In the genomic region with DNA sequence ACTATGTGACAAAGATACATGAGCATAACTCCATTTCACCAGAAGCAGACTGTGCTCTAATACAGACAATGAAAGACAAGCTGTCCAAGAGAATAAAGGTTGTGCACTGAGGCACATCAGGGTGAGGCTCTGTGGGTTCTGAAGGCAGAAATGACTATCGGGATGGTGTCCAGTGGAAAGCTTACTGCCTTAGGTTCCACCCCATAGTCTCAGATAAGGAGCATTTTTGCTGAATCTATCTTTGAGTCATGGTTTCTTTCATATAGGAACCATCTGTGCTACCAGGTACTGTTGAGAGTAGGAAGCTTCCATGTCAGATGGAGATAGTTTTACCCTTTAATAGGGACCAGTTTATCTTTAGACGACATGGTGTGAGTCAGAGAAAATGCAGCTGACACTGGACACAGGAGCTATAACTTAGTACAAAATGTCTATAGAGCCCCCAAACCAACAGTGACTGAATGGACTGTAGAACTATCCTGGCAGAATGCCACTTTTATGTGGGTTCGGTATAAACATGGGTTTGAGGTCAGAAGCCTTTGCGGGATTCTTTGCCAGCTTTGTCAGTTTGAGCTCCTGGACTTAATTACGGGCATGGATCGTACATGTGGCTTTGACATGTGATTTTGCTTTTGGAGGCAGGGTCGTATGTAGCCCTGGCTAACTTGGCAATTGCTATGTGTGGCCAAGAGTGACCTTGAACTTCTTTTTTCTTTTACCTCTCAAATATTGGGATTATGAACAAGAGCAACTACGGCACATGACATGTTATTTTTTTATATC, we compare ENCODE assay signal across 34 mouse cellular contexts. TPM values are rescaled to one million over a fixed set of nuclear protein-coding genes. Genes with fewer than 3 reads are reported as not detected.
"Had no signal": no experiment of that assay in that cellular context is flagged by ENCODE, and none has a peak within 500 bp of the region (broad histone marks: within the 10 kb centered on the region; RNA-seq: fewer than 3 reads in every experiment).

No protein-coding gene starts in this region.

- H3K27me3 ChIP-seq: heart, embryonic 13.5 days; heart, embryonic 15.5 days; hindbrain, embryonic 13.5 days; hindbrain, embryonic 15.5 days; limb, embryonic 13.5 days; liver, embryonic 13.5 days; liver, embryonic 15.5 days had no signal

- H3K9me3 ChIP-seq: heart, embryonic 13.5 days; heart, embryonic 15.5 days; hindbrain, embryonic 15.5 days; liver, embryonic 15.5 days had no signal

- H3K9ac ChIP-seq: heart, embryonic 13.5 days; heart, embryonic 15.5 days; hindbrain, embryonic 13.5 days; hindbrain, embryonic 15.5 days; limb, embryonic 13.5 days; liver, embryonic 13.5 days; liver, embryonic 15.5 days had no signal

- H3K4me1 ChIP-seq: heart, embryonic 10.5 days; heart, embryonic 13.5 days; heart, embryonic 15.5 days; hindbrain, embryonic 13.5 days; hindbrain, embryonic 15.5 days; limb, embryonic 13.5 days; liver, embryonic 13.5 days; liver, embryonic 15.5 days had no signal

- H3K36me3 ChIP-seq: heart, embryonic 10.5 days; heart, embryonic 13.5 days; heart, embryonic 15.5 days; hindbrain, embryonic 13.5 days; hindbrain, embryonic 15.5 days; limb, embryonic 13.5 days; liver, embryonic 13.5 days; liver, embryonic 15.5 days had no signal

- H3K27ac ChIP-seq: heart, embryonic 10.5 days; heart, embryonic 13.5 days; heart, embryonic 15.5 days; hindbrain, embryonic 13.5 days; hindbrain, embryonic 15.5 days; hindbrain, postnatal 0 days; layer of hippocampus, adult 2 months; left cerebral cortex, adult 2 months; limb, embryonic 13.5 days; liver, embryonic 13.5 days; liver, embryonic 15.5 days had no signal

- DNase-seq: gastrocnemius, postnatal 14 days; gastrocnemius, postnatal 36 days; heart, adult 18-20 months; heart, postnatal 14 days; heart, postnatal 36 days; kidney, adult 11 months; kidney, adult 2 months; kidney, adult 9 months; kidney, postnatal 10 days; kidney, postnatal 25 days; kidney, postnatal 4 days; liver, embryonic 13.5 days had no signal

- H3K4me3 ChIP-seq: heart, embryonic 10.5 days; heart, embryonic 13.5 days; heart, embryonic 15.5 days; hindbrain, embryonic 13.5 days; hindbrain, embryonic 15.5 days; layer of hippocampus, adult 2 months; left cerebral cortex, adult 2 months; limb, embryonic 13.5 days; liver, embryonic 13.5 days; liver, embryonic 15.5 days had no signal

- H3K4me2 ChIP-seq: heart, embryonic 13.5 days; heart, embryonic 15.5 days; hindbrain, embryonic 13.5 days; hindbrain, embryonic 15.5 days; limb, embryonic 13.5 days; liver, embryonic 11.5 days; liver, embryonic 13.5 days; liver, embryonic 15.5 days had no signal

- ATAC-seq: hindbrain, postnatal 0 days; intestine, embryonic 16.5 days had no signal

RNA-seq across cellular contexts. Expression of a gene that starts 0.7 kb away (rescaled TPM):
- total RNA-seq: gastrocnemius, adult 18-20 months; gastrocnemius, adult 8-10 months; gastrocnemius, postnatal 36 days; heart, adult 18-20 months; heart, adult 8-10 months; heart, postnatal 14 days; heart, postnatal 36 days; hindbrain, postnatal 0 days; layer of hippocampus, adult 2 months; layer of hippocampus, postnatal 10 days; layer of hippocampus, postnatal 25 days; left cerebral cortex, adult 2 months; left cerebral cortex, postnatal 14 days; left cerebral cortex, postnatal 36 days had no signal
- polyA plus RNA-seq: hindbrain, embryonic 15.5 days; hindbrain, postnatal 0 days; intestine, embryonic 14.5 days; kidney, adult 2 months; kidney, embryonic 16.5 days had no signal

RNA-seq across cellular contexts. Expression of a gene that starts 23.2 kb away (rescaled TPM):
- total RNA-seq: gastrocnemius, adult 18-20 months; gastrocnemius, adult 8-10 months; gastrocnemius, postnatal 14 days; gastrocnemius, postnatal 36 days; heart, adult 18-20 months; heart, adult 8-10 months; heart, postnatal 14 days; heart, postnatal 36 days; hindbrain, postnatal 0 days; layer of hippocampus, adult 2 months; layer of hippocampus, postnatal 25 days; left cerebral cortex, adult 2 months; left cerebral cortex, postnatal 14 days; left cerebral cortex, postnatal 36 days had no signal
- polyA plus RNA-seq: gonadal fat pad, adult 2 months had no signal
